Mouse (Mus musculus): ENCODE results near the gene Calcr.
"Not testable (repeated sequence)": the region's sequence is repeated elsewhere in the genome, so short reads cannot be mapped to it uniquely, and the experiment has no call there.

The Calcr gene

GRCm38 (mm10) chr6:3764230-3764764 is at the start of gene Calcr:
Calcr (minus strand) TSS chr6:3764714.
- DNase-seq (ENCODE audit: low spot score in 2 of 2): no peak

DNA sequence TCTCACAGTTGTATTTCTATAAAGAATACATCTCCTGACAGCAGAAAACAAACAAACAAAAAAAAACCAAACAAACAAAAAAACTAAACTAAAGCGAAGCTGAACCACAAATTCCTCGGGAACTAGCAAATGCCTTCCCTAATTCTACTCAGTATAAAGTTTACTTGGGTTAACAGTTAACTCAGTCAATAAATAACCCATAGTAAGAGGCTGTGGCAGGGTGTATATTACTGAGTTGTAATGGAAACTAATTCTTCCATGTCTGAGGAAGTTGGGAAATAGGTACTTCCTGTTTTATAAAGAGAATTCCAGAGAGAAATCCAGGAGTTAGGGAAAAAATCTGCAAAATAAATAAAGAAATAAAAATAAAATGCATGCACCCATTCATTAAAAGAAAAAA is 3.0 kb upstream of the Calcr start:
- DNase-seq (ENCODE audit: low spot score in 2 of 2): no peak

DNA sequence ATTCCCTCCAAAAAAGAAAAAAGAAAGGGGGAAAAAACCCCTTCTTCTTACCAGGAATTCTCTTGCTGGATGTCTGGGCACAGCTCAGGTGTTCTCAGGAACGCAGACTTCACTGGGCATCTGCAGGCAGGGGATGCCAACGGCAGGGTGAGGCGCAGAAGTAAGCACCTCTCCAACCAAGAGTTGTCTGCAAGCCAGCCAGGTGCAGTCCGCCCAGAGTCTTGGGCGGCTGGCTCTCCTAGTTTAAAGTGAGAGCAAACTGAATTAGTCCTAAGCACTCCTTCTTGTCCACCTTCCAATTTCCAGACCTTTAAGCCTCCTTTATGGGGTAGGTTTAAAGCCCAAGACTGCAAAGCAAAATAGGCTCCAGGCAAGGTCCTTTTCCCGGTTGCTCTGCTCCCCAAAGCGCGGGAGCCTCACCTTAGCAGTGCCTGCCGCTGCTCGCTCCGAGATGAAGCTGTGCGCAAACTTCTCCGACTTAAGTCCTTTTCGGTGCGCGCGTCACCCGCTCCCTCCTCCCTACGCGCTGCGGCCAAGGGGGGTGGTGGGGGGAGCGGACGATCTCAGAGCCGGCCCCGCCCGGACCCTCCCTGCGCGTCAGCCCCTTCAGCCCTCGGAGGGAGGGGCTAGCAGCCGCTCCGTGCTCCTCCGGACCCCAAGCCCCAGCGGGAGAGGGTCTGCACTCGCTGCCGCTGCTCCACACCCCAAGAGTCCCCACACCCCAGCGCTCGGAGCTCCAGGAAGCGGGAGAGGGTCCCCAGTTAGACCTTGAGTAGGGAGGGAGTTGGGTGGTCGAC is 1.1 kb downstream of the Calcr start:
- no peak for DNase-seq (ENCODE audit: low spot score in 2 of 2)

DNA sequence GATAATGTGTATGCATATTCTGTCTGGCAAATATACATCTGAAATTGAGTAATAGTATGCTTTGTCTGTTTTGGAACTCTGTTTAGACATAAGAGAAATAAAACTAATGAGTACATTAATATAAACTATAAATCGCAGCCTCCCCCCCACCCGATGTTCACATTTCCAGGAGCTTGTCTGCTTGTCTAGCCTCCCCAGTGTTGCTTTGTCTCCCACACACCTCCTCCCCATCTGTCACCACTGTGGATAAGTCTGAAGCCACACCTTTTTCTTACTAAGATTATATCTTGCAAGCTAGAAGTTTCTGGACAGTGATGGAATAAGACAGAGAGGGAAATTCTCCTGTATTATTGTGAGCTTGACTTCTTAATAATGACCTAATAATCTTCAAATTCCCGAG is 12.9 kb downstream of the Calcr start:
- DNase-seq (ENCODE audit: low spot score in 2 of 2): no peak

DNA sequence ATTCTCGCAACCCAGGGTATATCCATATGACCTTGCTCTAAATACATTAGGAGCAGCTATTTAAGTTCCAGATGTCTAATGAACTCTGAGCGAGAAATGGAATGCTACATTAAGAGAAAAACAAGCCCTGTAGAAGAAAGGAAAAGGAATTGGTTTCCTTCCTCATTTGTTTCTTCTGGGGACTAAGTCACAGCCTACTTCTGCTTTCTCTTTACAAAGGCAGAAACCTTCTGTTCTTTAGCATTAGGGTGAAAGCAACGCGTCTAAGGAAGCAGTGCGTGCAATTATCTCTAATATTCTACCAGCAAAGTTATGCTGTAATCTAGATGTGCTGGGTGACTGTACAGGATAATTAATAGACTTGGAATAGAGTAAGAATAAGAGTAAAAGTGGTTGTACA is 14.9 kb downstream of the Calcr start:
- DNase-seq (ENCODE audit: low spot score in 2 of 2): no peak

- DNase-seq (ENCODE audit: low spot score in 2 of 2): no peak
These were observed 19.0 kb downstream of the Calcr start for GRCm38 (mm10) chr6:3745546-3745945.

DNA sequence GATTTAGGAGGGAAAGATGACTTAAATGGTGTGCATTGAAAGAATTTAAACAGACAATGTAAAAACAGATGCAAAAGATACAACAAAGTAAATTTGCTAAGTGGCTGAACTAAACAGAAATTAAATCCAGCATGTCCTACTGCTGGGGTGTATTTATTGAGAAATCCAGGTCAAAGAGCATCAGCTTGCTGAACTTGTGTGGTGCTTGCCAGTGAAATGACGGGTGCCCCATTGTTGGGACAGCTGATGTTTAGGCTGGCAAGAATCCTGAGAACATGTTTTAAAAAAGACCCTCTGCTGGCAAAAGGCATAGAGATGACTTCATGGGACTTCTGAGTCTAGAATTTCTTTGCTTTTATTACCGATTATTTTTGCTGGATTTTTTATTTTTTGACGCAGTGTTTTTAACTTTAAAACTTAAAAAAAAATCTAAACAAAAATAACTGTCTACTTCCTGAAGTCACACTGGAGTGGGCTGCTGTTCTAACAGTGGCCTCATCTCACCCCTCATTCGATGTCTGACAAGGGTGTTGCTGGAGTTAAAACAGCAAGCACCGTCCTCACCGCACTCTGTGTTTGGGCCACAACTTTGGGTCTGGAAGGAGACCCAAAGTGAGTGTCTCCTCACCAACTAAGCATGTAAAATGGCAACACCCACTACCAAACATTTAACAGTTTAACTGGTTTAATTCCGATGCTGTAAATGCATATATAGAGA is 22.4 kb downstream of the Calcr start:
- DNase-seq (ENCODE audit: low spot score in 2 of 2): no peak

GRCm38 (mm10) chr6:3741296-3741695 is 23.2 kb downstream of the Calcr start:
- DNase-seq (ENCODE audit: low spot score in 2 of 2): no peak

GRCm38 (mm10) chr6:3730246-3730867 is 34.2 kb downstream of the Calcr start:
- no peak for DNase-seq (ENCODE audit: low spot score in 2 of 2)

- DNase-seq (ENCODE audit: low spot score in 2 of 2): no peak
These were observed 76.3 kb downstream of the Calcr start for GRCm38 (mm10) chr6:3688087-3688642.

DNA sequence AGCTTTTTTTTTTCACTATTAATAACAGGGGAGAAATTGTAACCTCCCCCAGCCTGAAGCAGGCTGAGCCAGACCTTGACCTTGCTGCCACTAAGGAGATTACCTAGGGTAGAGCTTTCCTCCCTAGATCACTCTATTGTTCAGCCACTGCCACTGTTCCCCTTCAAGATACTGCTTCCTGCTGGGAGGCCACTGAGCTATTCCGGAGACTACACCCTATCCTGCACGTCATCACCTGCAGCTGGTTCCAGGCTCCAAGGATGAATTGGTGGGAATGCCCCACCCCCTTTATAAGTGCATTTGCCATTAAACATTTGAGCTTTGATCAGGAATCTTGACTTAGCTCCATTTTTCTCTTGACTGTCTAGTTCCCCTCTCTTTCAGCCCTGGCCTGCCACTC is 86.2 kb downstream of the Calcr start:
- not testable (repeated sequence) for DNase-seq (ENCODE audit: low spot score in 2 of 2)

DNA sequence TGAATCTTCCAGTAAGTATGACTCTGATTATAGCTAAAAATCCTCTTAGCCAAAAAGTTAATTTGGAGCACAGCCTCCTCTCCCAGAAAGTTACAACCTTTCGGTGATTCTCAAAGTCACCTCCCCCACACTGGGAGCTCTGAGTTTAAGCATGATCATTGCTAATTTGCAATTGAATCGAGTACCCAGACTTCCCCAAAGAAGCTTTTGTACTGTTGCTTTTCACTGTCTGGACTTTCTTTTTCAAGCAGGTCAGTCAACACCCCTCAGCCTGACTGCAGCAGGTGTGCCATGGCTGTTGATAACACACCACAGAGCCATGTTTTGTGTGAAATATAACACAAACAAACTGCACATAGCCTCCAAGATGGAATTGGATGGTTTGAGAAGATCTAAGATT is 86.7 kb downstream of the Calcr start:
- DNase-seq (ENCODE audit: low spot score in 2 of 2): no peak

DNA sequence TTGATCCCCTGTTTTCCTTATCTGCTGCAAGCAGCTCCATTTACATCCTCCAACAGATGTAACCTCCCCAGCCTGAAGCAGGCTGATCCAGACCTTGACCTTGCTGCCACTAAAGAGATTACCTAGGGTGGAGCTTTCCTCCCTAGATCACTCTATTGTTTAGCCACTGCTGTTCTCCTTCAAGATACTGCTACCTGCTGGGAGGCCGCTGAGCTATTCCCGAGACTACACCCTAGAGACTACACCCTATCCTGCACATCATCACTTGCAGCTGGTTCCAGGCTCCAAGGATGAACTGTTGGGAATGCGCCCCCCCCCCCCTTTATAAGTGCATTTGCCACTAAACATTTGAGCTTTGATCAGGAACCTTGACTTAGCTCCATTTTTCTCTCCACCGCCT is 92.6 kb downstream of the Calcr start:
- DNase-seq (ENCODE audit: low spot score in 2 of 2): not testable (repeated sequence)

- no peak for DNase-seq (ENCODE audit: low spot score in 2 of 2)
These were observed 100.3 kb downstream of the Calcr start for GRCm38 (mm10) chr6:3664147-3664716.

DNA sequence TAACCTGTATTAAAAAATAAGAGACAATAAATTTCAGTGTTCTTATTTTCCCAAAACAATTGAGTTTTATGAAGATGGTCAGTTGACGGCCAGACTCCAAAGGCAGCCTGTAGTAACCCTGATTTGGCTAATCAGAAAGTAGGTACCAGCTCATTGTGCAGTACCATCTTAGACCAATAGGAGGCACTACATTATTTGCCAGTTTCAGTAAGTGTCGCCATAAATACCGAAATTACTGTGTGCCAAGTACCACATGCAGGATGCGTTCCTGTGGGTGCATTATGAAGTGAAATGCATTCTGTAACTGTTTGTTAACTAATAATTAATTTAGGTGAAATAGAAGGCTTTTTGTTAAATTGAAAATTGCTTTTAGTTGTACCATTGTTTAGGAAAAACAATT is 106.1 kb downstream of the Calcr start:
- DNase-seq (ENCODE audit: low spot score in 2 of 2): no peak

Measured in spleen, postnatal 14 days (tissue).